Mouse (Mus musculus): Measurements from ENCODE around the gene Gm14862.

Gene Gm14862

GRCm38 (mm10) chrX:9222412-9223221 is 34.1 kb downstream of the Gm14862 start:
- no peak for DNase-seq

GRCm38 (mm10) chrX:9221736-9222135 is 35.0 kb downstream of the Gm14862 start:
- no peak for DNase-seq

GRCm38 (mm10) chrX:9221206-9221605 is 35.5 kb downstream of the Gm14862 start:
- DNase-seq: no peak

GRCm38 (mm10) chrX:9219570-9219969 is 37.1 kb downstream of the Gm14862 start:
- no peak for DNase-seq

GRCm38 (mm10) chrX:9216244-9216643 is 40.5 kb downstream of the Gm14862 start:
- no peak for DNase-seq

- DNase-seq: no peak
These were observed 51.6 kb downstream of the Gm14862 start for GRCm38 (mm10) chrX:9205121-9205520.

GRCm38 (mm10) chrX:9202781-9203405 is 53.8 kb downstream of the Gm14862 start:
- DNase-seq: no peak

GRCm38 (mm10) chrX:9201954-9202353 is 54.7 kb downstream of the Gm14862 start:
- DNase-seq: no peak
